ENCODE assay signal across 7 mouse cellular contexts in the genomic region with DNA sequence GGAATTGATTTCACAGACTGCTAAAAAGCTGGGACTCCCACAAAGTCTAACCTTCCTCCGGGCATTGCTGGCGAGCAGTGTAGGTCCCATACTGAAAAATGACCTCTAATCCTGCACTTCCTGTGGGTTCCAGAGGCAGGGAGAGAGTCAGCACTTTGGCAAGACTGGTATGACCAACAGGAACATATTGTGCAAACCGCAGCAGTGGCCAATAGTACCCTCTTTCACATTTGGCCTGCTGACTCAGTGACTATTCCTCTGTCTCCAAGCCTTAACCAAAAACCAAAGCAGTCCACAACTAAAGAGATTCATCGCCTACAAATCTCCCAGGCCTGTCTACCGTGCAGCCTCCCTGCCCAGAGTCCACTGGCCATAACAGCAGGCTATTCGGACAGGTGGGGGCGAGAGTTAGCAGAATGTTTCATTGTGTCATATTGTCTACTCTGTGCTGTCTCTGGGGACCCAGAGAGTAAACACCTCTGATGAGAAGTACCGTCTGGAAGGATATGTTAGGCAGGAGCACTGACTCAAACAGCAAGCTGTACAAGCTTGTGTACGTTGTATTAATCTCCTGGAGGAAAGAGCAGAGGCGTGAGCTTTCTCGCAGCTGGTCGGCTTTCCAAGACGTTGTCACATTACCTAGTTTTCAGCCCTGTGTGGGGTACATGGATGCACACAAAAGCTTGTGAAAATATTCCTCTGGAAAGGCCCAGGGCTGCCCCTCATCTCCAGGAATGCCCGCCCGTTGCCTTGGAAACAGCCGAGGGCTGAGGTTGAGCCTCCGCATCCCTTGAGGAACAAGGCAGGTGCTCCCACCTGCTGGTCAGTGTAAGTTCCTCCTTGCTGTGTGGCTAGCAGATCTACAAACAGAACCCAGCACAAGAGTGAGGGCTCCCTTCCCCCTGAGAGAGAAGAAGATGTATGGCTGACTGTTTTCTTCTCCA. TPM values are rescaled to one million over a fixed set of nuclear protein-coding genes. Genes with fewer than 3 reads are reported as not detected.
DNase-seq lines count a peak whose midpoint lies in the region; ATAC-seq lines count a peak whose summit lies in the region.

No protein-coding gene starts in this region.

- WGBS in hindbrain, embryonic 10.5 days, result 54% methylated on average over 17 of the region's 17 CpGs
- WGBS in limb, embryonic 13.5 days, result 49% methylated on average over 17 of the region's 17 CpGs
- WGBS in neural tube, embryonic 12.5 days, result 46% methylated on average over 17 of the region's 17 CpGs

- H3K9ac ChIP-seq in limb, embryonic 13.5 days, result no peak overlapping the region
- H3K9ac ChIP-seq in neural tube, embryonic 12.5 days, result 0 out of 2 replicates have a peak overlapping the region, but pooled peaks have one; percentile 13

- H3K4me3 ChIP-seq in hindbrain, embryonic 10.5 days, result no peak overlapping the region
- no peak overlapping the region for H3K4me3 ChIP-seq in limb, embryonic 13.5 days
- H3K4me3 ChIP-seq in neural tube, embryonic 12.5 days, result no peak overlapping the region

- H3K9me3 ChIP-seq in hindbrain, embryonic 10.5 days, result no peaks in the 10 kb centered on the region
- H3K9me3 ChIP-seq in limb, embryonic 13.5 days, result no peaks in the 10 kb centered on the region
- no peaks in the 10 kb centered on the region for H3K9me3 ChIP-seq in neural tube, embryonic 12.5 days

- H3K4me1 ChIP-seq in hindbrain, embryonic 10.5 days (replicated peaks), result peaks cover 20% of the 10 kb centered on the region
- peaks cover 21% of the 10 kb centered on the region for H3K4me1 ChIP-seq in limb, embryonic 13.5 days
- H3K4me1 ChIP-seq in neural tube, embryonic 12.5 days, result peaks cover 21% of the 10 kb centered on the region

- H3K27me3 ChIP-seq in hindbrain, embryonic 10.5 days (ENCODE audit: insufficient read depth, poor library complexity, severe bottlenecking), result no peaks in the 10 kb centered on the region
- H3K27me3 ChIP-seq in limb, embryonic 13.5 days, result no peaks in the 10 kb centered on the region
- H3K27me3 ChIP-seq in neural tube, embryonic 12.5 days (replicated peaks), result no peaks in the 10 kb centered on the region

- peak; percentile 27 to 52 for DNase-seq in left cerebral cortex, adult 18-20 months (ENCODE audit: low spot score in 2 of 2)
- no peak for DNase-seq in left cerebral cortex, adult 11 months (ENCODE audit: low spot score)
- peak; percentile 42 to 63 for DNase-seq in cerebellum, postnatal 25 days
- DNase-seq in hindbrain, embryonic 10.5 days (ENCODE audit: low spot score), result peak; percentile 25
- DNase-seq in spleen, adult 12 weeks (ENCODE audit: low spot score), result no peak

- peaks cover 7% of the 10 kb centered on the region; the same call in 1 of the 2 replicates for H3K36me3 ChIP-seq in hindbrain, embryonic 10.5 days
- H3K36me3 ChIP-seq in limb, embryonic 13.5 days, result no peaks in the 10 kb centered on the region; the same call in none of the 2 replicates
- peaks cover 7% of the 10 kb centered on the region; the same call in 1 of the 2 replicates for H3K36me3 ChIP-seq in neural tube, embryonic 12.5 days

- ATAC-seq in limb, embryonic 13.5 days (ENCODE audit: low FRiP score, low read depth), result no peak; the same call in 1 of the 2 replicates
- peak; percentile 71 for ATAC-seq in neural tube, embryonic 12.5 days (ENCODE audit: low FRiP score, low read depth)

- H3K27ac ChIP-seq in hindbrain, embryonic 10.5 days, result peak overlapping the region; percentile 17
- peak overlapping the region; percentile 29; the same call in 1 of the 2 replicates for H3K27ac ChIP-seq in limb, embryonic 13.5 days
- H3K27ac ChIP-seq in neural tube, embryonic 12.5 days, result peak overlapping the region; percentile 21; the same call in 1 of the 2 replicates

- H3K4me2 ChIP-seq in limb, embryonic 13.5 days (replicated peaks), result no peak overlapping the region
- H3K4me2 ChIP-seq in neural tube, embryonic 12.5 days (replicated peaks), result 0 out of 2 replicates have a peak overlapping the region, but pooled peaks have one; percentile 4

RNA-seq across cellular contexts. Expression of a gene that starts 32.3 kb away (rescaled TPM):
- total RNA-seq in left cerebral cortex, adult 18-20 months (2021), result not detected
- polyA plus RNA-seq in hindbrain, embryonic 10.5 days (2016; fragmentation: Nextera tagmentation; extraction: Ambion mirVana), result 0.14 TPM in 1 of 2 replicates, not detected in the other
- not detected in 2 replicates for polyA plus RNA-seq in limb, embryonic 13.5 days (2015; fragmentation: Nextera tagmentation; extraction: Ambion mirVana)
- polyA plus RNA-seq in neural tube, embryonic 12.5 days (2016; fragmentation: Nextera tagmentation; extraction: Ambion mirVana), result 0.14 TPM in 2 replicates

RNA-seq across cellular contexts. Expression of a gene that starts 45.0 kb away (rescaled TPM):
- 1 to 10 TPM; 9.0 to 9.7 TPM for total RNA-seq in left cerebral cortex, adult 18-20 months (2021)
- polyA plus RNA-seq in hindbrain, embryonic 10.5 days (2016; fragmentation: Nextera tagmentation; extraction: Ambion mirVana), result 43.2 and 77.1 TPM in 2 replicates
- polyA plus RNA-seq in limb, embryonic 13.5 days (2015; fragmentation: Nextera tagmentation; extraction: Ambion mirVana), result 79.6 and 84.6 TPM in 2 replicates
- 45.4 and 52.3 TPM in 2 replicates for polyA plus RNA-seq in neural tube, embryonic 12.5 days (2016; fragmentation: Nextera tagmentation; extraction: Ambion mirVana)

Comparison
In these comparisons a context has a peak if more than half of its experiments do, and no peak if none do; other contexts are left out.
1. DNase-seq: peak in left cerebral cortex, adult 18-20 months (2 of 2), cerebellum, postnatal 25 days (2 of 2) and hindbrain, embryonic 10.5 days (single experiment); none in left cerebral cortex, adult 11 months (single experiment) and spleen, adult 12 weeks (single experiment).
2. Peak in every context shown above with its lines, with median percentiles within 50 percentile points of each other: H3K27ac ChIP-seq.